Mouse (Mus musculus) lung, postnatal 0 days (tissue): ENCODE measurements around the gene Arhgap24. TPM values are rescaled to one million over a fixed set of nuclear protein-coding genes. Genes with fewer than 3 reads are reported as not detected.

Source experiments
- ATAC-seq: fragments of 200-750 bp; cut with Nextera tagmentation; 2 replicates; pipeline ENCODE4 v1.8.0; 2017; ENCODE audit warnings: moderate library complexity
- DNase-seq: peaks from one replicate; pipeline ENCODE4 v3.0.0-alpha.2; 2016; ENCODE audit warnings: low spot score
- H3K27ac ChIP-seq: fragments of 300-500 bp; sonication (generic); 2 replicates; pipeline ENCODE4 v1.5.1; 2014; ENCODE audit warnings: antibody characterized with exemption, mild to moderate bottlenecking, low read length, mixed read lengths
- H3K27me3 ChIP-seq: fragments of 300-500 bp; sonication (generic); replicated peaks from 2 replicates; pipeline ENCODE4 v1.6.1; 2014; ENCODE audit warnings: low read length, mixed read lengths; ENCODE audit not compliant: insufficient read depth
- H3K36me3 ChIP-seq: fragments of 300-500 bp; sonication (generic); 2 replicates; pipeline ENCODE4 v1.6.1; 2014; ENCODE audit warnings: low read length, mixed read lengths; ENCODE audit not compliant: insufficient read depth
- H3K4me1 ChIP-seq: fragments of 300-500 bp; sonication (generic); 2 replicates; pipeline ENCODE4 v1.6.1; 2014; ENCODE audit warnings: antibody characterized with exemption, low read depth, low read length, mixed read lengths; ENCODE audit not compliant: insufficient read depth
- H3K4me2 ChIP-seq: fragments of 300-500 bp; sonication (generic); replicated peaks from 2 replicates; pipeline ENCODE4 v1.6.1; 2014; ENCODE audit warnings: low read depth, mild to moderate bottlenecking, low read length, moderate library complexity, mixed read lengths
- H3K4me3 ChIP-seq: fragments of 300-500 bp; sonication (generic); 2 replicates; pipeline ENCODE4 v1.5.1; 2014; ENCODE audit warnings: low read depth, low read length
- H3K9ac ChIP-seq: fragments of 300-500 bp; sonication (generic); replicated peaks from 2 replicates; pipeline ENCODE4 v1.6.1; 2014; ENCODE audit warnings: low read depth, mild to moderate bottlenecking
- H3K9me3 ChIP-seq: fragments of 300-500 bp; sonication (generic); 2 replicates; pipeline ENCODE4 v1.6.1; 2016; ENCODE audit warnings: low read length, mixed read lengths
- CTCF ChIP-seq: IDR thresholded peaks from 2 replicates; pipeline ENCODE4 v1.5.1; 2016; ENCODE audit warnings: antibody characterized with exemption, mild to moderate bottlenecking
- EP300 ChIP-seq: IDR thresholded peaks from 2 replicates; pipeline ENCODE4 v1.6.1; 2016; ENCODE audit warnings: antibody characterized with exemption, mild to moderate bottlenecking, control low read depth
- WGBS: fragments of 180-500 bp; shearing (Covaris S2); extraction: QIAGEN DNeasy Blood & Tissue Kit; methylation state at CpG from one replicate; pipeline ENCODE4 v1.1.7; 2014; 5-methylcytosine and 5-hydroxymethylcytosine counted together
- polyA plus RNA-seq: library from polyadenylated mRNA; unstranded; fragments of >200 nt; fragmentation: Nextera tagmentation; extraction: Ambion mirVana; gene quantifications from 2 replicates; pipeline ENCODE4 v1.2.1, GENCODE M21; 2015

Arhgap24 gene
- polyA plus RNA-seq, 1 experiment from 2014 or later, result 28.2 TPM

GRCm38 (mm10) chr5:102845800-102846199, 364.6 kb downstream of the Arhgap24 start:
- H3K9ac ChIP-seq, result no peak overlapping the region
- H3K4me3 ChIP-seq, result peak overlapping the region; percentile 35
- WGBS, result 23% methylated on average over 11 of the region's 11 CpGs
- H3K9me3 ChIP-seq, result no peaks in the 10 kb centered on the region
- peak overlapping the region; percentile 61 for H3K4me2 ChIP-seq
- TF ChIP-seq CTCF (no peak), EP300 (no peak)
- ATAC-seq (no peak), DNase-seq (no peak)
- no peak overlapping the region for H3K27ac ChIP-seq
- H3K27me3 ChIP-seq, result no peaks in the 10 kb centered on the region
- H3K36me3 ChIP-seq, result no peaks in the 10 kb centered on the region
- no peaks in the 10 kb centered on the region for H3K4me1 ChIP-seq

- H3K4me1 ChIP-seq, result no peaks in the 10 kb centered on the region
- H3K4me2 ChIP-seq, result no peak overlapping the region
- no peaks in the 10 kb centered on the region for H3K9me3 ChIP-seq
- no peak overlapping the region for H3K27ac ChIP-seq
- no peaks in the 10 kb centered on the region for H3K27me3 ChIP-seq
- H3K36me3 ChIP-seq, result no peaks in the 10 kb centered on the region
- WGBS, result 34% methylated on average over 4 of the region's 4 CpGs
- no peak for TF ChIP-seq CTCF
- TF ChIP-seq EP300, result no peak
- DNase-seq (no peak), ATAC-seq (no peak)
- H3K9ac ChIP-seq, result no peak overlapping the region
- no peak overlapping the region for H3K4me3 ChIP-seq
These were observed 366.7 kb downstream of the Arhgap24 start for GRCm38 (mm10) chr5:102847859-102848258.

- no peak for ATAC-seq
- TF ChIP-seq EP300 (no peak), CTCF (no peak)
These were observed 370.6 kb downstream of the Arhgap24 start for GRCm38 (mm10) chr5:102851761-102852160.

GRCm38 (mm10) chr5:102853750-102854149, 372.6 kb downstream of the Arhgap24 start:
- no peaks in the 10 kb centered on the region for H3K4me1 ChIP-seq
- no peak overlapping the region for H3K4me3 ChIP-seq
- no peaks in the 10 kb centered on the region for H3K9me3 ChIP-seq
- ATAC-seq (no peak), DNase-seq (no peak)
- no peak overlapping the region for H3K4me2 ChIP-seq
- no peaks in the 10 kb centered on the region for H3K36me3 ChIP-seq
- H3K27ac ChIP-seq, result no peak overlapping the region
- H3K27me3 ChIP-seq, result no peaks in the 10 kb centered on the region
- TF ChIP-seq EP300 (no peak), CTCF (no peak)
- WGBS, result 72% methylated on average over 1 of the region's 1 CpGs
- no peak overlapping the region for H3K9ac ChIP-seq

More at GRCm38 (mm10) chr5:102851761-102852160, 370.6 kb downstream of the Arhgap24 start:
- no peak for DNase-seq
- Histone ChIP-seq H3K9ac (no peak overlapping the region), H3K27ac (no peak overlapping the region), H3K4me2 (no peak overlapping the region), H3K27me3 (no peaks in the 10 kb centered on the region), H3K36me3 (no peaks in the 10 kb centered on the region), H3K4me1 (no peaks in the 10 kb centered on the region), H3K4me3 (no peak overlapping the region), H3K9me3 (no peaks in the 10 kb centered on the region)
- 64% methylated on average over 2 of the region's 2 CpGs for WGBS

GRCm38 (mm10) chr5:102855805-102856204, 374.6 kb downstream of the Arhgap24 start:
- Histone ChIP-seq H3K27ac (no peak overlapping the region), H3K4me3 (no peak overlapping the region), H3K4me2 (no peak overlapping the region), H3K9me3 (no peaks in the 10 kb centered on the region), H3K4me1 (no peaks in the 10 kb centered on the region), H3K27me3 (no peaks in the 10 kb centered on the region), H3K36me3 (no peaks in the 10 kb centered on the region), H3K9ac (no peak overlapping the region)
- ATAC-seq, result 0 out of 2 replicates have a peak, but pooled peaks have one; percentile 38
- 39% methylated on average over 10 of the region's 10 CpGs for WGBS
- TF ChIP-seq EP300 (no peak), CTCF (no peak)
- peak; percentile 27 for DNase-seq

- TF ChIP-seq CTCF (no peak), EP300 (no peak)
These were observed 376.9 kb downstream of the Arhgap24 start for GRCm38 (mm10) chr5:102858047-102858446.

GRCm38 (mm10) chr5:102859749-102860148, 378.6 kb downstream of the Arhgap24 start:
- TF ChIP-seq CTCF (no peak), EP300 (no peak)
- no peak overlapping the region for H3K27ac ChIP-seq
- H3K27me3 ChIP-seq, result no peaks in the 10 kb centered on the region
- DNase-seq (no peak), ATAC-seq (no peak)
- H3K9ac ChIP-seq, result no peak overlapping the region
- no peaks in the 10 kb centered on the region for H3K4me1 ChIP-seq
- 47% methylated on average over 11 of the region's 11 CpGs for WGBS
- no peak overlapping the region for H3K4me2 ChIP-seq
- no peak overlapping the region for H3K4me3 ChIP-seq
- H3K36me3 ChIP-seq, result no peaks in the 10 kb centered on the region
- no peaks in the 10 kb centered on the region for H3K9me3 ChIP-seq

More at GRCm38 (mm10) chr5:102858047-102858446, 376.9 kb downstream of the Arhgap24 start:
- H3K27me3 ChIP-seq, result no peaks in the 10 kb centered on the region
- no peak overlapping the region for H3K9ac ChIP-seq
- no peak for ATAC-seq
- no peak overlapping the region for H3K4me2 ChIP-seq
- no peak overlapping the region for H3K27ac ChIP-seq
- H3K9me3 ChIP-seq, result no peaks in the 10 kb centered on the region
- H3K4me3 ChIP-seq, result no peak overlapping the region
- H3K36me3 ChIP-seq, result no peaks in the 10 kb centered on the region
- DNase-seq, result no peak
- H3K4me1 ChIP-seq, result no peaks in the 10 kb centered on the region
